Mouse (Mus musculus): Measurements from ENCODE around the gene Igfbp6. TPM values are rescaled to one million over a fixed set of nuclear protein-coding genes. Genes with fewer than 3 reads are reported as not detected.

Gene Igfbp6
- polyA plus RNA-seq, 1 experiment from 2014 or later: 18.2 TPM

- WGBS: 11% methylated on average over 14 of the region's 14 CpGs
- ATAC-seq (ENCODE audit: insufficient read depth, low FRiP score, low read depth): no peak
Measured at GRCm38 (mm10) chr15:102103371-102103946, 40.7 kb upstream of the Igfbp6 start.

GRCm38 (mm10) chr15:102103947-102104555 lies 40.1 kb upstream of the Igfbp6 start:
- Histone ChIP-seq H3K4me3 (replicated peaks) (peak overlapping the region; percentile 69), H3K36me3 (peaks cover 3% of the 10 kb centered on the region), H3K4me1 (peaks cover 88% of the 10 kb centered on the region), H3K9ac (peak overlapping the region; percentile 30; the same call in 1 of the 2 replicates), H3K4me2 (peak overlapping the region; percentile 83), H3K27ac (peak overlapping the region; percentile 98), H3K27me3 (replicated peaks) (no peaks in the 10 kb centered on the region), H3K9me3 (no peaks in the 10 kb centered on the region)
- ATAC-seq (ENCODE audit: insufficient read depth, low FRiP score, low read depth): no peak
- 31% methylated on average over 12 of the region's 12 CpGs for WGBS

More at GRCm38 (mm10) chr15:102103371-102103946, 40.7 kb upstream of the Igfbp6 start:
- H3K4me3 ChIP-seq (replicated peaks): peak overlapping the region; percentile 69
- peaks cover 88% of the 10 kb centered on the region for H3K4me1 ChIP-seq
- H3K27ac ChIP-seq: peak overlapping the region; percentile 98
- H3K9ac ChIP-seq: peak overlapping the region; percentile 30; the same call in 1 of the 2 replicates
- peak overlapping the region; percentile 83 for H3K4me2 ChIP-seq
- no peaks in the 10 kb centered on the region for H3K27me3 ChIP-seq (replicated peaks)
- no peaks in the 10 kb centered on the region for H3K9me3 ChIP-seq
- peaks cover 3% of the 10 kb centered on the region for H3K36me3 ChIP-seq

GRCm38 (mm10) chr15:102105360-102105759 lies 38.8 kb upstream of the Igfbp6 start:
- H3K27me3 ChIP-seq (replicated peaks): no peaks in the 10 kb centered on the region
- H3K27ac ChIP-seq: 0 out of 2 replicates have a peak overlapping the region, but pooled peaks have one; percentile 1
- ATAC-seq (ENCODE audit: insufficient read depth, low FRiP score, low read depth): no peak
- WGBS: 42% methylated on average over 5 of the region's 5 CpGs
- H3K9ac ChIP-seq: no peak overlapping the region
- H3K4me3 ChIP-seq (replicated peaks): no peak overlapping the region
- no peaks in the 10 kb centered on the region for H3K9me3 ChIP-seq
- H3K36me3 ChIP-seq: peaks cover 14% of the 10 kb centered on the region
- H3K4me1 ChIP-seq: peaks cover 83% of the 10 kb centered on the region
- H3K4me2 ChIP-seq: peak overlapping the region; percentile 28; the same call in 1 of the 2 replicates

- H3K4me3 ChIP-seq (replicated peaks): no peak overlapping the region; the same call in 1 of the 2 replicates
- no peak for ATAC-seq (ENCODE audit: insufficient read depth, low FRiP score, low read depth)
- H3K27me3 ChIP-seq (replicated peaks): no peaks in the 10 kb centered on the region
Measured at GRCm38 (mm10) chr15:102105764-102106730, 38.1 kb upstream of the Igfbp6 start.

GRCm38 (mm10) chr15:102106754-102107456 lies 37.3 kb upstream of the Igfbp6 start:
- H3K27me3 ChIP-seq (replicated peaks): no peaks in the 10 kb centered on the region
- H3K4me1 ChIP-seq: peaks cover 68% of the 10 kb centered on the region
- H3K27ac ChIP-seq: no peak overlapping the region
- WGBS: 29% methylated on average over 38 of the region's 38 CpGs
- H3K9me3 ChIP-seq: no peaks in the 10 kb centered on the region
- peaks cover 26% of the 10 kb centered on the region for H3K36me3 ChIP-seq
- H3K9ac ChIP-seq: no peak overlapping the region
- no peak for ATAC-seq (ENCODE audit: insufficient read depth, low FRiP score, low read depth)
- H3K4me3 ChIP-seq (replicated peaks): peak overlapping the region; percentile 28
- peak overlapping the region; percentile 51 for H3K4me2 ChIP-seq

More at GRCm38 (mm10) chr15:102105764-102106730, 38.1 kb upstream of the Igfbp6 start:
- Histone ChIP-seq H3K4me2 (peak overlapping the region; percentile 51), H3K9ac (no peak overlapping the region), H3K36me3 (peaks cover 21% of the 10 kb centered on the region), H3K9me3 (no peaks in the 10 kb centered on the region), H3K27ac (no peak overlapping the region), H3K4me1 (peaks cover 76% of the 10 kb centered on the region)
- 45% methylated on average over 18 of the region's 18 CpGs for WGBS

GRCm38 (mm10) chr15:102107689-102108573 lies 36.2 kb upstream of the Igfbp6 start:
- no peak overlapping the region for H3K27ac ChIP-seq
- H3K4me2 ChIP-seq: no peak overlapping the region
- peaks cover 35% of the 10 kb centered on the region for H3K36me3 ChIP-seq
- no peaks in the 10 kb centered on the region for H3K27me3 ChIP-seq (replicated peaks)
- no peak overlapping the region for H3K9ac ChIP-seq
- no peak for ATAC-seq (ENCODE audit: insufficient read depth, low FRiP score, low read depth)
- no peaks in the 10 kb centered on the region for H3K9me3 ChIP-seq
- WGBS: 49% methylated on average over 13 of the region's 13 CpGs
- peaks cover 58% of the 10 kb centered on the region for H3K4me1 ChIP-seq
- H3K4me3 ChIP-seq (replicated peaks): no peak overlapping the region

- 0 out of 2 replicates have a peak, but pooled peaks have one; percentile 20 for ATAC-seq (ENCODE audit: insufficient read depth, low FRiP score, low read depth)
- H3K36me3 ChIP-seq: peaks cover 43% of the 10 kb centered on the region
- WGBS: 49% methylated on average over 18 of the region's 18 CpGs
- H3K4me1 ChIP-seq: peaks cover 48% of the 10 kb centered on the region
- no peaks in the 10 kb centered on the region for H3K9me3 ChIP-seq
- no peak overlapping the region for H3K4me2 ChIP-seq
- H3K9ac ChIP-seq: no peak overlapping the region
- H3K4me3 ChIP-seq (replicated peaks): no peak overlapping the region
- H3K27me3 ChIP-seq (replicated peaks): no peaks in the 10 kb centered on the region
- H3K27ac ChIP-seq: no peak overlapping the region
Measured at GRCm38 (mm10) chr15:102108651-102109525, 35.3 kb upstream of the Igfbp6 start.

- Histone ChIP-seq H3K9ac (no peak overlapping the region), H3K27ac (no peak overlapping the region), H3K27me3 (replicated peaks) (no peaks in the 10 kb centered on the region), H3K4me1 (peaks cover 37% of the 10 kb centered on the region), H3K4me2 (no peak overlapping the region), H3K9me3 (no peaks in the 10 kb centered on the region), H3K36me3 (peaks cover 52% of the 10 kb centered on the region), H3K4me3 (replicated peaks) (no peak overlapping the region)
- WGBS: 89% methylated on average over 7 of the region's 7 CpGs
- ATAC-seq (ENCODE audit: insufficient read depth, low FRiP score, low read depth): no peak
Measured at GRCm38 (mm10) chr15:102110271-102110670, 33.9 kb upstream of the Igfbp6 start.

GRCm38 (mm10) chr15:102110701-102111494 lies 33.3 kb upstream of the Igfbp6 start:
- Histone ChIP-seq H3K27ac (no peak overlapping the region), H3K27me3 (replicated peaks) (no peaks in the 10 kb centered on the region), H3K9ac (no peak overlapping the region), H3K4me3 (replicated peaks) (no peak overlapping the region), H3K9me3 (no peaks in the 10 kb centered on the region), H3K4me1 (peaks cover 31% of the 10 kb centered on the region), H3K4me2 (no peak overlapping the region), H3K36me3 (peaks cover 58% of the 10 kb centered on the region)
- WGBS: 78% methylated on average over 29 of the region's 29 CpGs
- ATAC-seq (ENCODE audit: insufficient read depth, low FRiP score, low read depth): no peak
